Comparison of ENCODE assay signal across 37 mouse cellular contexts in the genomic region with DNA sequence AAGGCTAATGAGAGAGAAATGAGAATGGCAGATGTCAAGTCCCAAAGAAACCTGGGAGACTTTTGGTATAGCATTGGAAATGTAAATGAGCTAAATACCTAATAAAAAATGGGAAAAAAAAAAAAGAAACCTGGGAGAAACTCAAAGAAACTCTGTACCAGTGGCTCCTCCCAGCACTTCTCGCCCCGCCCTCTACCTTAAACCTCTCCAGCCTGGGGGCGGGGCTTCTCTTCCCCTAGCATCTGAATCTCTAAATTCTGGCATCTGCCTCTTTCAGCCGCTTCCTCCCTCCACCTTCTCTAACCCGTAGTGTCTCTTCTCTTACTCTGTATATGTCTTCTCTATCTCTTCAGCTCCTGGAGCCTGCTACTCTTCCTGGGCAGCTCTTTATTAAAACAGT. TPM values are rescaled to one million over a fixed set of nuclear protein-coding genes. Genes with fewer than 3 reads are reported as not detected.
DNase-seq lines count a peak whose midpoint lies in the region; ATAC-seq and TF ChIP-seq lines count a peak whose summit lies in the region.
"Had no signal": no experiment of that assay in that cellular context is flagged by ENCODE, and none has a peak within 500 bp of the region (broad histone marks: within the 10 kb centered on the region; RNA-seq: fewer than 3 reads in every experiment).

No protein-coding gene starts in this region.

- no peak for ATAC-seq in liver, postnatal 0 days
- ATAC-seq in erythroid progenitor cell, adult 5-6 weeks (replicated peaks; ENCODE audit: low FRiP score, poor library complexity, severe bottlenecking), result 0 out of 2 replicates have a peak, but pooled peaks have one; percentile 59
- ATAC-seq: forebrain, embryonic 13.5 days; forebrain, embryonic 16.5 days; hindbrain, postnatal 0 days; inflammation-experienced regulatory T-cells, adult 6 months; intestine, embryonic 16.5 days had no signal

- no peak overlapping the region for H3K4me2 ChIP-seq in liver, postnatal 0 days (ENCODE audit: low read depth, low read length)
- H3K4me2 ChIP-seq: embryonic facial prominence, embryonic 12.5 days; embryonic facial prominence, embryonic 15.5 days; forebrain, embryonic 13.5 days; heart, embryonic 12.5 days; heart, embryonic 15.5 days; hindbrain, embryonic 14.5 days had no signal

- no peak for TF ChIP-seq EP300 in liver, postnatal 0 days (IDR thresholded peaks at IDR 0.05; ENCODE audit: low read depth)

- TF ChIP-seq CTCF in liver, postnatal 0 days (IDR thresholded peaks at IDR 0.05; ENCODE audit: low read depth), result no peak

- WGBS in liver, postnatal 0 days (ENCODE audit: insufficient replicate concordance), result 56% methylated on average over 5 of the region's 5 CpGs

- no peaks in the 10 kb centered on the region for H3K27me3 ChIP-seq in liver, postnatal 0 days (ENCODE audit: insufficient read depth, low read length)
- H3K27me3 ChIP-seq: CH12.LX; embryonic facial prominence, embryonic 12.5 days; embryonic facial prominence, embryonic 15.5 days; forebrain, embryonic 13.5 days had no signal

- DNase-seq in liver, result peak; percentile 64
- DNase-seq in liver, postnatal 0 days, result no peak
- peak; percentile 17 for DNase-seq in thymus, postnatal 4 days
- no peak for DNase-seq in thymus, postnatal 0 days (ENCODE audit: low spot score)
- DNase-seq in c-Kit-negative CD71-positive TER-119-positive erythroid progenitor cells, embryonic 14.5 days (ENCODE audit: low read depth, low spot score), result peak; percentile 38
- no peak for DNase-seq in right cerebral cortex, postnatal 36 days (ENCODE audit: low spot score in 2 of 2)
- no peak for DNase-seq in cerebellum, adult 11 months
- DNase-seq: adrenal gland, postnatal 10 days; adrenal gland, postnatal 36 days; B cell, adult 2 months; cerebellum, adult 18-20 months; cerebellum, adult 9-10 months; cerebellum, postnatal 14 days; gastrocnemius, postnatal 10 days; heart, adult 18-20 months; heart, postnatal 14 days; heart, postnatal 4 days had no signal

- no peaks in the 10 kb centered on the region for H3K4me1 ChIP-seq in liver, postnatal 0 days (ENCODE audit: insufficient read depth)
- H3K4me1 ChIP-seq: embryonic facial prominence, embryonic 12.5 days; embryonic facial prominence, embryonic 15.5 days; forebrain, embryonic 10.5 days; forebrain, embryonic 13.5 days; heart, embryonic 12.5 days; heart, embryonic 15.5 days had no signal

- no peak overlapping the region for H3K27ac ChIP-seq in liver, postnatal 0 days (ENCODE audit: low read depth)
- H3K27ac ChIP-seq: embryonic facial prominence, embryonic 12.5 days; embryonic facial prominence, embryonic 15.5 days; forebrain, embryonic 10.5 days; forebrain, embryonic 13.5 days; heart, embryonic 15.5 days; hindbrain, embryonic 14.5 days; hindbrain, postnatal 0 days had no signal

- H3K9ac ChIP-seq in liver, postnatal 0 days (replicated peaks), result no peak overlapping the region
- H3K9ac ChIP-seq: embryonic facial prominence, embryonic 12.5 days; embryonic facial prominence, embryonic 15.5 days; forebrain, embryonic 13.5 days; heart, embryonic 12.5 days; heart, embryonic 15.5 days; hindbrain, embryonic 14.5 days had no signal

- no peaks in the 10 kb centered on the region for H3K36me3 ChIP-seq in liver, postnatal 0 days (replicated peaks; ENCODE audit: insufficient read depth, low read length)
- H3K36me3 ChIP-seq: embryonic facial prominence, embryonic 12.5 days; embryonic facial prominence, embryonic 15.5 days; forebrain, embryonic 10.5 days; heart, embryonic 12.5 days; heart, embryonic 15.5 days had no signal

- no peak overlapping the region for H3K4me3 ChIP-seq in liver, postnatal 0 days (ENCODE audit: low read depth, low read length)
- H3K4me3 ChIP-seq: embryonic facial prominence, embryonic 12.5 days; embryonic facial prominence, embryonic 15.5 days; erythroblast, embryonic 14.5 days; forebrain, embryonic 10.5 days; forebrain, embryonic 13.5 days; heart, embryonic 12.5 days; heart, embryonic 15.5 days had no signal

- H3K9me3 ChIP-seq in liver, postnatal 0 days (ENCODE audit: low read length), result no peaks in the 10 kb centered on the region
- H3K9me3 ChIP-seq: embryonic facial prominence, embryonic 12.5 days; embryonic facial prominence, embryonic 15.5 days; forebrain, embryonic 10.5 days; forebrain, embryonic 13.5 days; heart, embryonic 15.5 days had no signal

RNA-seq across cellular contexts. Expression of a gene that starts 53.2 kb away (rescaled TPM):
- not detected in 2 replicates for polyA plus RNA-seq in liver, postnatal 0 days (2015; fragmentation: Nextera tagmentation; extraction: Ambion mirVana)
- not detected in 2 replicates for polyA plus RNA-seq in thymus, postnatal 0 days (2015; fragmentation: Nextera tagmentation; extraction: Ambion mirVana)
- not detected in 2 replicates for total RNA-seq in erythroid progenitor cell, adult 5-6 weeks (2015; ENCODE audit: low replicate concordance)
- total RNA-seq in erythroid progenitor cell, adult 5-6 weeks (2017; ENCODE audit: low replicate concordance), result not detected in 2 replicates
- total RNA-seq: adrenal gland, adult 18-20 months; adrenal gland, postnatal 10 days; adrenal gland, postnatal 36 days; CH12.LX; common myeloid progenitor, adult 5-6 weeks; gastrocnemius, adult 18-20 months; gastrocnemius, postnatal 10 days; gastrocnemius, postnatal 4 days; heart, adult 18-20 months; heart, postnatal 14 days; heart, postnatal 4 days; MEL had no signal
- polyA plus RNA-seq: embryonic facial prominence, embryonic 12.5 days; embryonic facial prominence, embryonic 15.5 days; erythroblast, embryonic 14.5 days; forebrain, embryonic 10.5 days; heart, embryonic 12.5 days; heart, embryonic 15.5 days; hindbrain, embryonic 11.5 days; inflammation-experienced regulatory T-cells, adult 6 months; intestine, embryonic 16.5 days had no signal

Comparison
In these comparisons a context has a peak if more than half of its experiments do, and no peak if none do; other contexts are left out.
1. DNase-seq: peak in liver (single experiment), thymus, postnatal 4 days (single experiment) and c-Kit-negative CD71-positive TER-119-positive erythroid progenitor cells, embryonic 14.5 days (single experiment); none in liver, postnatal 0 days (single experiment), thymus, postnatal 0 days (single experiment), right cerebral cortex, postnatal 36 days (0 of 2) and cerebellum, adult 11 months (single experiment).